Mouse (Mus musculus) ovary, adult 18-20 months (tissue): Measurements from ENCODE around the gene Npvf.
"Not testable (repeated sequence)": the region's sequence is repeated elsewhere in the genome, so short reads cannot be mapped to it uniquely, and the experiment has no call there.

Experiments used
- DNase-seq: peaks from one replicate; pipeline ENCODE4 v3.0.0; 2022; ENCODE audit warnings: low spot score, mixed read lengths

Gene Npvf

GRCm38 (mm10) chr6:50639656-50640055, 14.6 kb downstream of the Npvf start:
- DNase-seq = no peak

- not testable (repeated sequence) for DNase-seq
Measured at GRCm38 (mm10) chr6:50626170-50626569, 28.1 kb downstream of the Npvf start.

GRCm38 (mm10) chr6:50618273-50618672, 36.0 kb downstream of the Npvf start:
- DNase-seq = not testable (repeated sequence)

- no peak for DNase-seq
Measured at GRCm38 (mm10) chr6:50601620-50602019, 52.6 kb downstream of the Npvf start.
